Mouse (Mus musculus): ENCODE data around the gene Wfdc8.
"Not testable (repeated sequence)": the region's sequence is repeated elsewhere in the genome, so short reads cannot be mapped to it uniquely, and the experiment has no call there.

- TF ChIP-seq CTCF (IDR thresholded peaks at IDR 0.05; ENCODE audit: low read depth, low read length); POLR2A (IDR thresholded peaks at IDR 0.05; ENCODE audit: extremely low read depth, insufficient read depth, low read length): not testable (repeated sequence)
Observed at GRCm38 (mm10) chr2:164613471-164613870, at the start of gene Wfdc8, which contains the start of gene Wfdc6b.
